Mouse (Mus musculus) neutrophil, adult 5-6 weeks (primary cell): Measurements from ENCODE around the gene Ephb3. TPM values are rescaled to one million over a fixed set of nuclear protein-coding genes. Genes with fewer than 3 reads are reported as not detected.

Experiments
- total RNA-seq: library from RNA; stranded (forward); fragments of 200-1000 nt; gene quantifications from 2 replicates; pipeline ENCODE4 v1.2.3, GENCODE M21; 2017

Ephb3 gene
- total RNA-seq, 1 experiment from 2014 or later = 0.47 TPM

Other genes starting within 250 kb of the Ephb3 start
- gene Teddm3, start 50.8 kb upstream of the Ephb3 start, total RNA-seq = not detected in 2 replicates
- 25.9 and 38.5 TPM in 2 replicates for gene Vps8, start 218.4 kb downstream of the Ephb3 start, total RNA-seq